Mouse (Mus musculus) intestine, postnatal 0 days (tissue): ENCODE results near the gene Dnajb5. TPM values are rescaled to one million over a fixed set of nuclear protein-coding genes. Genes with fewer than 3 reads are reported as not detected.
A peak's percentile ranks its signal among the peaks of the same experiment; 100 is the strongest.
"Not testable (repeated sequence)": the region's sequence is repeated elsewhere in the genome, so short reads cannot be mapped to it uniquely, and the experiment has no call there.

Experiments
- ATAC-seq: fragments of 200-750 bp; cut with Nextera tagmentation; 2 replicates; pipeline ENCODE4 v1.8.0; 2017; ENCODE audit warnings: mild to moderate bottlenecking, moderate TSS enrichment, moderate library complexity
- H3K27ac ChIP-seq: fragments of 300-500 bp; sonication (generic); 2 replicates; pipeline ENCODE4 v1.5.1; 2014; ENCODE audit warnings: mild to moderate bottlenecking, low read depth, low read length, moderate library complexity
- H3K27me3 ChIP-seq: fragments of 300-500 bp; sonication (generic); replicated peaks from 2 replicates; pipeline ENCODE4 v1.6.1; 2014; ENCODE audit warnings: low read length, mixed read lengths; ENCODE audit not compliant: control insufficient read depth, insufficient read depth
- H3K36me3 ChIP-seq: fragments of 300-500 bp; sonication (generic); 2 replicates; pipeline ENCODE4 v1.6.1; 2014; ENCODE audit warnings: mild to moderate bottlenecking, moderate library complexity; ENCODE audit not compliant: control insufficient read depth, insufficient read depth
- H3K4me1 ChIP-seq: fragments of 300-500 bp; sonication (generic); replicated peaks from 2 replicates; pipeline ENCODE4 v1.6.1; 2014; ENCODE audit warnings: antibody characterized with exemption, low read length, mixed read lengths; ENCODE audit not compliant: control insufficient read depth, insufficient read depth
- H3K4me2 ChIP-seq: fragments of 300-500 bp; sonication (generic); replicated peaks from 2 replicates; pipeline ENCODE4 v1.6.1; 2014; ENCODE audit warnings: low read depth, mild to moderate bottlenecking, moderate library complexity
- H3K4me3 ChIP-seq: fragments of 300-500 bp; sonication (generic); 2 replicates; pipeline ENCODE4 v1.5.1; 2014; ENCODE audit warnings: low read depth, low read length
- H3K9ac ChIP-seq: fragments of 300-500 bp; sonication (generic); 2 replicates; pipeline ENCODE4 v1.6.1; 2014; ENCODE audit warnings: mild to moderate bottlenecking, low read depth, low read length
- H3K9me3 ChIP-seq: fragments of 300-500 bp; sonication (generic); 2 replicates; pipeline ENCODE4 v1.6.1; 2016; ENCODE audit warnings: mixed run types; ENCODE audit not compliant: control insufficient read depth
- CTCF ChIP-seq: sonication (generic); IDR thresholded peaks from 2 replicates; pipeline ENCODE4 v1.5.1; 2016; ENCODE audit warnings: low read depth, mild to moderate bottlenecking, control low read depth, antibody characterized with exemption, moderate library complexity
- WGBS: fragments of 180-500 bp; shearing (Covaris S2); extraction: QIAGEN DNeasy Blood & Tissue Kit; methylation state at CpG from one replicate; pipeline ENCODE4 v1.1.7; 2014; 5-methylcytosine and 5-hydroxymethylcytosine counted together
- polyA plus RNA-seq: library from polyadenylated mRNA; unstranded; fragments of >200 nt; fragmentation: Nextera tagmentation; extraction: Ambion mirVana; gene quantifications from 2 replicates; pipeline ENCODE4 v1.2.1, GENCODE M21; 2015

Dnajb5 gene
- polyA plus RNA-seq, 1 experiment from 2014 or later: 8.8 TPM

GRCm38 (mm10) chr4:42988296-42988695 is 38.7 kb downstream of the Dnajb5 start:
- H3K9me3 ChIP-seq: no peaks in the 10 kb centered on the region
- 89% methylated on average over 1 of the region's 1 CpGs for WGBS
- H3K9ac ChIP-seq: no peak overlapping the region
- H3K36me3 ChIP-seq: peaks cover 94% of the 10 kb centered on the region
- peak; percentile 42; the same call in 1 of the 2 replicates for TF ChIP-seq CTCF
- H3K27me3 ChIP-seq: no peaks in the 10 kb centered on the region
- no peak overlapping the region for H3K4me2 ChIP-seq
- ATAC-seq: no peak
- no peak overlapping the region for H3K27ac ChIP-seq
- H3K4me3 ChIP-seq: no peak overlapping the region
- no peaks in the 10 kb centered on the region for H3K4me1 ChIP-seq

GRCm38 (mm10) chr4:42998022-42998421 is 48.4 kb downstream of the Dnajb5 start:
- no peak for TF ChIP-seq CTCF
- Histone ChIP-seq H3K36me3 (peaks cover 25% of the 10 kb centered on the region), H3K9ac (0 out of 2 replicates have a peak overlapping the region, but pooled peaks have one; percentile 98), H3K4me2 (peak overlapping the region; percentile 72), H3K9me3 (no peaks in the 10 kb centered on the region), H3K27ac (no peak overlapping the region), H3K4me1 (peaks cover 8% of the 10 kb centered on the region; the same call in 1 of the 2 replicates), H3K27me3 (no peaks in the 10 kb centered on the region), H3K4me3 (no peak overlapping the region)
- 38% methylated on average over 2 of the region's 2 CpGs for WGBS
- no peak for ATAC-seq

- TF ChIP-seq CTCF: peak; percentile 62
- under 1% methylated on average over 51 of the region's 51 CpGs for WGBS
- peaks cover 8% of the 10 kb centered on the region; the same call in 1 of the 2 replicates for H3K4me1 ChIP-seq
- no peaks in the 10 kb centered on the region for H3K9me3 ChIP-seq
- ATAC-seq: peak; percentile 49
- peak overlapping the region; percentile 98 for H3K27ac ChIP-seq
- H3K4me2 ChIP-seq: peak overlapping the region; percentile 72
- H3K36me3 ChIP-seq: peaks cover 11% of the 10 kb centered on the region
- H3K4me3 ChIP-seq: peak overlapping the region; percentile 77
- no peaks in the 10 kb centered on the region for H3K27me3 ChIP-seq
- H3K9ac ChIP-seq: peak overlapping the region; percentile 98
Observed at GRCm38 (mm10) chr4:42999451-43000140, 50.0 kb downstream of the Dnajb5 start.

GRCm38 (mm10) chr4:43000141-43000986 is 50.8 kb downstream of the Dnajb5 start, which contains the start of gene Vcp:
Gene Vcp, minus strand, starts transcription at chr4:43000507.
- 1% methylated on average over 49 of the region's 56 CpGs for WGBS

GRCm38 (mm10) chr4:43001272-43001671 is 51.7 kb downstream of the Dnajb5 start:
- peaks cover under 1% of the 10 kb centered on the region; the same call in 1 of the 2 replicates for H3K36me3 ChIP-seq
- no peak for ATAC-seq
- no peak overlapping the region for H3K9ac ChIP-seq
- no peaks in the 10 kb centered on the region for H3K9me3 ChIP-seq
- H3K27me3 ChIP-seq: no peaks in the 10 kb centered on the region
- peaks cover 8% of the 10 kb centered on the region; the same call in 1 of the 2 replicates for H3K4me1 ChIP-seq
- H3K27ac ChIP-seq: no peak overlapping the region
- H3K4me2 ChIP-seq: no peak overlapping the region
- 85% methylated on average over 2 of the region's 2 CpGs for WGBS
- no peak for TF ChIP-seq CTCF
- no peak overlapping the region for H3K4me3 ChIP-seq

More at GRCm38 (mm10) chr4:43000141-43000986, 50.8 kb downstream of the Dnajb5 start, which contains the start of gene Vcp:
- Histone ChIP-seq H3K4me3 (peak within 1 kb of the TSS; percentile 77), H3K9ac (peak within 1 kb of the TSS; percentile 98), H3K4me2 (peak within 1 kb of the TSS; percentile 72), H3K27ac (peak within 1 kb of the TSS; percentile 98)
- H3K27me3 ChIP-seq, H3K9me3 ChIP-seq, H3K4me1 ChIP-seq, H3K36me3 ChIP-seq: not testable (repeated sequence)
- ATAC-seq: peak; percentile 97
